Mouse (Mus musculus): ENCODE results near the gene Hps4. TPM values are rescaled to one million over a fixed set of nuclear protein-coding genes. Genes with fewer than 3 reads are reported as not detected.
A peak's percentile ranks its signal among the peaks of the same experiment; 100 is the strongest.

The Hps4 gene
- polyA plus RNA-seq, 1 experiment from 2014 or later: 19.3 TPM

GRCm38 (mm10) chr5:112391676-112392323, 48.9 kb downstream of the Hps4 start:
- no peaks in the 10 kb centered on the region for H3K4me1 ChIP-seq (ENCODE audit: control insufficient read depth, insufficient read depth, low read length)
- no peaks in the 10 kb centered on the region for H3K36me3 ChIP-seq (ENCODE audit: control insufficient read depth, insufficient read depth, low read length)
- H3K27me3 ChIP-seq (ENCODE audit: control insufficient read depth, insufficient read depth, low read length): peaks cover 71% of the 10 kb centered on the region
- H3K9me3 ChIP-seq (replicated peaks; ENCODE audit: control insufficient read depth, low read length): no peaks in the 10 kb centered on the region
- no peak for ATAC-seq (replicated peaks; ENCODE audit: insufficient number of reproducible peaks, low FRiP score, low TSS enrichment)
- H3K4me3 ChIP-seq (ENCODE audit: low read depth, low read length): no peak overlapping the region
- H3K27ac ChIP-seq (ENCODE audit: low read depth, low read length): no peak overlapping the region
- H3K4me2 ChIP-seq: no peak overlapping the region
- no peak overlapping the region for H3K9ac ChIP-seq (ENCODE audit: low read depth, low read length)
- WGBS (ENCODE audit: insufficient replicate concordance): 59% methylated on average over 27 of the region's 27 CpGs

DNA sequence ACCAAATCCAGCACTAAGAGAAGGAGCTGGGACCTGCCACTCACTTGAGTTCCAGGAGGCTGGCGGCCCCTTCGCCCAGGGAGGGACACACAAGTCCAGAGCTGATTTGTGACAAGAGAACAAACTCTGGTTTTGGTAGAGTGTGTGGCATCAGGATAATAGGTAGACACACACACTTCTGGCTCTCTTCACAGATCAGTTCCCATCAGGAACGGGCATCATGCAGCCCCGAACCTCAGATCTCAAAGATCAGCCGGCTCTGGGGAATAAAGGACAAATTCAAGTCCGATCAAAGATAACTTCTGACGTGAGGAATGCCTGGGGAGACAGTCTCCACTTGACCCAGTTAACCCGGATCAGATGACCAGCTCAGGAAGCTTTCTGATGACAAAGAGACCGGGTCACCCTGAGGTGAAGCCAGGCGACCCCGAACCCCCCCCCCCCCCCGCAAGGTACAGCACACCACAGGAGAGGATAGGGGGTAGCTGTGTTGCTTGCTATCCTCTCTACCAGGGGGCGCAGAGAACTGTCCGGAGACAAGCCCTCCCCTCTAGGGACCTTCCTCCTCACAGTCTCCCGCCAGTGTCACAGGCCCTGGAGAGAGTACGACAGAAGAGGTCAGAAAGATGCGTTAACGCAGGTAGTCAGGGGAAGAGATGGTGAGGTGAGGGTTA, 51.0 kb downstream of the Hps4 start:
- no peaks in the 10 kb centered on the region for H3K36me3 ChIP-seq (ENCODE audit: control insufficient read depth, insufficient read depth, low read length)
- H3K4me2 ChIP-seq: peak overlapping the region; percentile 78
- 11% methylated on average over 18 of the region's 18 CpGs for WGBS (ENCODE audit: insufficient replicate concordance)
- no peaks in the 10 kb centered on the region for H3K9me3 ChIP-seq (replicated peaks; ENCODE audit: control insufficient read depth, low read length)
- peak overlapping the region; percentile 60 for H3K4me3 ChIP-seq (ENCODE audit: low read depth, low read length)
- no peak overlapping the region for H3K27ac ChIP-seq (ENCODE audit: low read depth, low read length)
- H3K27me3 ChIP-seq (ENCODE audit: control insufficient read depth, insufficient read depth, low read length): peaks cover 69% of the 10 kb centered on the region
- no peaks in the 10 kb centered on the region for H3K4me1 ChIP-seq (ENCODE audit: control insufficient read depth, insufficient read depth, low read length)
- no peak overlapping the region for H3K9ac ChIP-seq (ENCODE audit: low read depth, low read length)
- no peak for ATAC-seq (replicated peaks; ENCODE audit: insufficient number of reproducible peaks, low FRiP score, low TSS enrichment)

DNA sequence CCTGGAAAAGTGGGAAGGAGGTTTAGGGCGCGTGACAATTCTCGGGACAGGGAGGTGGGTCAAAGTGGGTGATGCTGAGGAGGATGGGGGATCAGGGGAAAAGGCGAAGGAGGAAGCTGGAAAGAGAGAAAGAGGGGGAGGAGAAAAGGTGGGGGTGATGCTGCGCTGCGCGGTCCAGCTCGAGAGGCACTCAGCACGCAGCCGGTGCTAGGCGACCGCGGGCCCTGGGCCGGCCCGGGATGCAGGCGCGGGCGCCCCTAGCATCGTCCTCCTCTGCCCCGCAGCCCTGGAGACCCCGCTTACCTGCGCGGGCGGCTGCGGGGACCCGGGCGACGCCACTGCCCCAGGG, 51.5 kb downstream of the Hps4 start:
- 2% methylated on average over 16 of the region's 28 CpGs for WGBS (ENCODE audit: insufficient replicate concordance)
- Histone ChIP-seq H3K4me2 (peak overlapping the region; percentile 78), H3K4me3 (ENCODE audit: low read depth, low read length) (peak overlapping the region; percentile 60), H3K27me3 (ENCODE audit: control insufficient read depth, insufficient read depth, low read length) (peaks cover 65% of the 10 kb centered on the region), H3K4me1 (ENCODE audit: control insufficient read depth, insufficient read depth, low read length) (no peaks in the 10 kb centered on the region), H3K9ac (ENCODE audit: low read depth, low read length) (peak overlapping the region; percentile 68; the same call in 1 of the 2 replicates), H3K36me3 (ENCODE audit: control insufficient read depth, insufficient read depth, low read length) (no peaks in the 10 kb centered on the region), H3K9me3 (replicated peaks; ENCODE audit: control insufficient read depth, low read length) (no peaks in the 10 kb centered on the region), H3K27ac (ENCODE audit: low read depth, low read length) (no peak overlapping the region)
- peak; percentile 56 for ATAC-seq (replicated peaks; ENCODE audit: insufficient number of reproducible peaks, low FRiP score, low TSS enrichment)

GRCm38 (mm10) chr5:112394779-112395443, 52.0 kb downstream of the Hps4 start, which contains the start of gene Asphd2:
TSS of gene Asphd2 (minus strand) at chr5:112394866.
- H3K27ac ChIP-seq (ENCODE audit: low read depth, low read length): peak within 1 kb of the TSS; percentile 50; the same call in 1 of the 2 replicates

GRCm38 (mm10) chr5:112396066-112396465, 53.2 kb downstream of the Hps4 start:
- H3K27me3 ChIP-seq (ENCODE audit: control insufficient read depth, insufficient read depth, low read length): peaks cover 53% of the 10 kb centered on the region
- no peak overlapping the region for H3K4me2 ChIP-seq
- H3K9ac ChIP-seq (ENCODE audit: low read depth, low read length): no peak overlapping the region
- H3K27ac ChIP-seq (ENCODE audit: low read depth, low read length): no peak overlapping the region
- H3K4me3 ChIP-seq (ENCODE audit: low read depth, low read length): no peak overlapping the region
- WGBS (ENCODE audit: insufficient replicate concordance): 76% methylated on average over 18 of the region's 18 CpGs
- H3K4me1 ChIP-seq (ENCODE audit: control insufficient read depth, insufficient read depth, low read length): no peaks in the 10 kb centered on the region
- no peak for ATAC-seq (replicated peaks; ENCODE audit: insufficient number of reproducible peaks, low FRiP score, low TSS enrichment)
- H3K9me3 ChIP-seq (replicated peaks; ENCODE audit: control insufficient read depth, low read length): no peaks in the 10 kb centered on the region
- no peaks in the 10 kb centered on the region for H3K36me3 ChIP-seq (ENCODE audit: control insufficient read depth, insufficient read depth, low read length)

More at GRCm38 (mm10) chr5:112394779-112395443, 52.0 kb downstream of the Hps4 start, which contains the start of gene Asphd2:
- Histone ChIP-seq H3K4me1 (ENCODE audit: control insufficient read depth, insufficient read depth, low read length) (no peaks in the 10 kb centered on the region), H3K4me2 (peak within 1 kb of the TSS; percentile 78), H3K9ac (ENCODE audit: low read depth, low read length) (peak within 1 kb of the TSS; percentile 68), H3K9me3 (replicated peaks; ENCODE audit: control insufficient read depth, low read length) (no peaks in the 10 kb centered on the region), H3K4me3 (ENCODE audit: low read depth, low read length) (peak within 1 kb of the TSS; percentile 60), H3K27me3 (ENCODE audit: control insufficient read depth, insufficient read depth, low read length) (peaks cover 62% of the 10 kb centered on the region), H3K36me3 (ENCODE audit: control insufficient read depth, insufficient read depth, low read length) (no peaks in the 10 kb centered on the region)
- WGBS (ENCODE audit: insufficient replicate concordance): under 1% methylated on average over 33 of the region's 67 CpGs
- peak; percentile 67 for ATAC-seq (replicated peaks; ENCODE audit: insufficient number of reproducible peaks, low FRiP score, low TSS enrichment)

- Histone ChIP-seq H3K9me3 (replicated peaks; ENCODE audit: control insufficient read depth, low read length) (no peaks in the 10 kb centered on the region), H3K4me3 (ENCODE audit: low read depth, low read length) (no peak overlapping the region), H3K4me1 (ENCODE audit: control insufficient read depth, insufficient read depth, low read length) (no peaks in the 10 kb centered on the region), H3K27me3 (ENCODE audit: control insufficient read depth, insufficient read depth, low read length) (peaks cover 21% of the 10 kb centered on the region), H3K36me3 (ENCODE audit: control insufficient read depth, insufficient read depth, low read length) (no peaks in the 10 kb centered on the region), H3K27ac (ENCODE audit: low read depth, low read length) (no peak overlapping the region), H3K9ac (ENCODE audit: low read depth, low read length) (no peak overlapping the region), H3K4me2 (no peak overlapping the region)
- no peak for ATAC-seq (replicated peaks; ENCODE audit: insufficient number of reproducible peaks, low FRiP score, low TSS enrichment)
- 66% methylated on average over 10 of the region's 10 CpGs for WGBS (ENCODE audit: insufficient replicate concordance)
These were observed 56.4 kb downstream of the Hps4 start for GRCm38 (mm10) chr5:112399284-112399683.

DNA sequence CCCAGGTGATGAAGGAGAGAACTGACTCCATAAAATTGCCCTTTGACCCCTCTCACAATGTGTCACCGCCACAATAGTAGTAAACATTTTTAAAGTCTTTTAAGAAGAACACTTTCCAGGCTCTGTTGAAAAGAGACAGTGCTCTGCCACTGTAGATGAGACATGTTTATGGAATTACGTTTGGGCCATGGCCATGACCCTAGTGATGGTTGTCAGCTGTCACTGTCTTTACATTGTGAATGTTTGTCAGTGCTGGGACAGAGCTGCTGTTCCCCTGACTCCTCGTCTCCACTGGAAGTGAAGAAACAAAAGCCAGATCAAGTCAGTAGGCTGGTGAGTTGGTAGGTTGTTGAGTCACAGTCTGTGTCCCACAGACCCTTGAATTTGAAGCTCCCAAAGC, 59.6 kb downstream of the Hps4 start:
- 56% methylated on average over 3 of the region's 3 CpGs for WGBS (ENCODE audit: insufficient replicate concordance)
- Histone ChIP-seq H3K36me3 (ENCODE audit: control insufficient read depth, insufficient read depth, low read length) (no peaks in the 10 kb centered on the region), H3K27me3 (ENCODE audit: control insufficient read depth, insufficient read depth, low read length) (peaks cover 2% of the 10 kb centered on the region; the same call in 1 of the 2 replicates), H3K4me3 (ENCODE audit: low read depth, low read length) (no peak overlapping the region), H3K9ac (ENCODE audit: low read depth, low read length) (no peak overlapping the region), H3K27ac (ENCODE audit: low read depth, low read length) (no peak overlapping the region), H3K4me2 (no peak overlapping the region), H3K9me3 (replicated peaks; ENCODE audit: control insufficient read depth, low read length) (no peaks in the 10 kb centered on the region), H3K4me1 (ENCODE audit: control insufficient read depth, insufficient read depth, low read length) (peaks cover 7% of the 10 kb centered on the region; the same call in 1 of the 2 replicates)
- ATAC-seq (replicated peaks; ENCODE audit: insufficient number of reproducible peaks, low FRiP score, low TSS enrichment): no peak

GRCm38 (mm10) chr5:112406017-112406416, 63.1 kb downstream of the Hps4 start:
- Histone ChIP-seq H3K4me3 (ENCODE audit: low read depth, low read length) (no peak overlapping the region), H3K4me2 (no peak overlapping the region), H3K36me3 (ENCODE audit: control insufficient read depth, insufficient read depth, low read length) (no peaks in the 10 kb centered on the region), H3K9me3 (replicated peaks; ENCODE audit: control insufficient read depth, low read length) (no peaks in the 10 kb centered on the region), H3K9ac (ENCODE audit: low read depth, low read length) (no peak overlapping the region), H3K27ac (ENCODE audit: low read depth, low read length) (no peak overlapping the region), H3K4me1 (ENCODE audit: control insufficient read depth, insufficient read depth, low read length) (peaks cover 7% of the 10 kb centered on the region; the same call in 1 of the 2 replicates), H3K27me3 (ENCODE audit: control insufficient read depth, insufficient read depth, low read length) (no peaks in the 10 kb centered on the region; the same call in 1 of the 2 replicates)
- WGBS (ENCODE audit: insufficient replicate concordance): 9% methylated on average over 3 of the region's 3 CpGs
- peak; percentile 37 for ATAC-seq (replicated peaks; ENCODE audit: insufficient number of reproducible peaks, low FRiP score, low TSS enrichment)
